22 mouse cellular contexts compared by ENCODE assay signal in genomic region chr4:87662876-87663275, GRCm38 (mm10).
"Had no signal": no experiment of that assay in that cellular context is flagged by ENCODE, and none has a peak within 500 bp of the region (broad histone marks: within the 10 kb centered on the region; RNA-seq: fewer than 3 reads in every experiment).

No protein-coding gene starts in this region.

- H3K27me3 ChIP-seq: liver, embryonic 12.5 days; liver, embryonic 15.5 days; lung, embryonic 15.5 days; midbrain, embryonic 12.5 days; neural tube, embryonic 13.5 days; stomach, embryonic 15.5 days had no signal

- H3K4me1 ChIP-seq: liver, embryonic 12.5 days; liver, embryonic 15.5 days had no signal

- DNase-seq: kidney, postnatal 25 days; layer of hippocampus, adult 9-11 months; liver; lung, adult 18-20 months; lung, postnatal 10 days; lung, postnatal 36 days; retina, postnatal 1 day; right cerebral cortex, postnatal 25 days; spleen, adult 18-20 months; thymus, postnatal 25 days had no signal

- H3K4me3 ChIP-seq: layer of hippocampus, adult 2 months; limb, embryonic 10.5 days; limb, embryonic 13.5 days; liver, embryonic 12.5 days; liver, embryonic 15.5 days; lung, embryonic 15.5 days; midbrain, embryonic 12.5 days; myocyte; neural tube, embryonic 13.5 days; stomach, embryonic 15.5 days had no signal

- H3K27ac ChIP-seq: kidney, postnatal 0 days; layer of hippocampus, adult 2 months; limb, embryonic 10.5 days; limb, embryonic 13.5 days; liver, embryonic 12.5 days; liver, embryonic 15.5 days; lung, embryonic 15.5 days; midbrain, embryonic 12.5 days; neural tube, embryonic 13.5 days; stomach, embryonic 15.5 days had no signal

- H3K9me3 ChIP-seq: limb, embryonic 10.5 days; limb, embryonic 13.5 days; liver, embryonic 12.5 days; liver, embryonic 15.5 days; lung, embryonic 15.5 days; midbrain, embryonic 12.5 days; neural tube, embryonic 13.5 days; stomach, embryonic 15.5 days had no signal

- ATAC-seq: liver, embryonic 12.5 days; midbrain, embryonic 16.5 days had no signal

- H3K9ac ChIP-seq: limb, embryonic 13.5 days; liver, embryonic 12.5 days; liver, embryonic 15.5 days; lung, embryonic 15.5 days; midbrain, embryonic 12.5 days; neural tube, embryonic 13.5 days; stomach, embryonic 15.5 days had no signal

- H3K36me3 ChIP-seq: limb, embryonic 10.5 days; limb, embryonic 13.5 days; liver, embryonic 12.5 days; liver, embryonic 15.5 days; lung, embryonic 15.5 days; midbrain, embryonic 12.5 days; neural tube, embryonic 13.5 days; stomach, embryonic 15.5 days had no signal

- H3K4me2 ChIP-seq: limb, embryonic 13.5 days; liver, embryonic 12.5 days; liver, embryonic 15.5 days; lung, embryonic 15.5 days; midbrain, embryonic 12.5 days; neural tube, embryonic 13.5 days; stomach, embryonic 15.5 days had no signal
